Mouse (Mus musculus) cerebellum, postnatal 14 days (tissue): Measurements from ENCODE around the gene Safb2.

Experiments used
- DNase-seq, 2 experiments: peaks; one replicate each; pipeline ENCODE4 v3.0.0; 2021; ENCODE audit warnings: mixed read lengths in 2 of 2

Safb2 gene

GRCm38 (mm10) chr17:56559386-56559785 is 25.0 kb downstream of the Safb2 start:
- DNase-seq, result no peak

DNA sequence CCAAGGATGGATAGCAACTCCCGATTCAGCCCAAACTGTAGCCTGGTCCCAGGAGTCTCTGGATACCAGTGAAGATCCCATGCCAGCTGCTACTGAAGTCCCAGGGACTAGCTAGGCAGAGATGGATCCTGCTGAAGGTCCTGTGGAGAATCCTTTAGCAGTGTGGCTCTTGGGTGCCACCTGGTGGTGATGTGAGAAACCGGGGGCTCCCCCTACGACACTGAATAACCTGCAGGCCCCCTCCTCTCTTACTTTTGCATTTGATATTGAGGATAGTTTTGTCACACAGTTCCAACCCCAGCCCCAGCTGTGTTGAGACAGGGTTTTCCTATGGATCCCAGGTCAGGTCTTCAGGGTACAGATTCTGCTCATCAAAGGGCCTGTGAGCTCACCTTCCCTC is 25.9 kb downstream of the Safb2 start:
- peak; percentile 81 to 83 for DNase-seq

DNA sequence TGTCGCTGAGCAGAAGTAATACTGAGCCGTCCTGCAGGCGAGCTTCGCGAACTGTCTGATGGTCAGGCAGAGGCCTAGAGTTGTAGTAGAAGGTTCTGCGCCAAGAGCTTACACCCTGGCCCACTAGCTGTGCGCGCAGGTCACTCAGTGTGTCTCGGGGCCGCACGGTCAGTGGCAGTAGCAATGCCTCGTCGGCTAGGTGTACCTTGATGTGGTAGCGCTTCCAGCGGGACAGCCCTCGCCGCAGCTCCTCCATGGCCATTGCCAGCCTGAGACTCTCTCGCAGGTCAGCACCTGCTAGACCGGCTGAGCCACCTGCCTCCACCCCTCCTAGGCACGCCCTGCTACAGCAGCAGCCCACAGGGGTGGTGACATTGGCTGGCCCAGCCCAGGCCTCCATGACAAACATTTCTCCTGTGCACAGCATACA is 30.2 kb downstream of the Safb2 start, which contains the start of gene Gm20219:
Gene Gm20219 (minus strand): TSS at position 266 of the 430 bp plus-strand sequence.
- DNase-seq, result no peak

GRCm38 (mm10) chr17:56552781-56553363 is 31.5 kb downstream of the Safb2 start:
- peak; percentile 88 to 90 for DNase-seq

DNA sequence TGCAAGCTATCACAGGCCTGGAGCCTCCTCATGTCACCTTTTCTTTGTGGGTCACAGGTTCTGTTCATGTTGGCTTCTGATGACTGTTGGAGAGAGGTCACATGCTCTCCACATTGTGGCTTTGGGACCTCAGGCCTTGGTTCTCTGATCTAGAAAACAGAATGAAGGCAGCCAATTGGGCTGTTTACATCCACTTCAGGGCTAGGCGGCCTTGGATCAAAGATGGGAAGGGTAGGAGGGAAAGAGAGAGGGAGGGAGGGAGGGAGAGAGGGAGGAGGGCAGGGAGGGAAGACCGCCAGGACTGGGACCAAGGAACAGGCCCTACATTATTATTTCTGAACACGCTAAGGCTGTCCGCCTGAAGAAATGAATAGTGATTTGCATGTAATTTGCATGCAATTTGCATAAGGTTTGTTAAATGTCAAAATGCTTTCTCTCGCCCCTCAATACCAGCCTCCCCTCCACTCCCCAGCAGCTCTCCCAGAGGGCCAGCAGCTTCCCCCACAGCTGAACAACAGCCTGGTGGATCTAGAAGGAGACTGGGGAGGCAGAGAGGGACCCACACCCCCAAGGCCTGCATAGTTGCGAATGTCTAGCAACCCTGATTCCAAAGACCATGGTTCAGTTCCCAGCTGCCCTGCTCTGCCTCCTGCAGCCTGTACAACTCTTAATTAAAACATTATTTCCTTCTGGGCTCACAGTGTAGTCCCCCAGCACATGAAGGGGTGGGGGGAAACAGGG is 32.4 kb downstream of the Safb2 start:
- no peak for DNase-seq

DNA sequence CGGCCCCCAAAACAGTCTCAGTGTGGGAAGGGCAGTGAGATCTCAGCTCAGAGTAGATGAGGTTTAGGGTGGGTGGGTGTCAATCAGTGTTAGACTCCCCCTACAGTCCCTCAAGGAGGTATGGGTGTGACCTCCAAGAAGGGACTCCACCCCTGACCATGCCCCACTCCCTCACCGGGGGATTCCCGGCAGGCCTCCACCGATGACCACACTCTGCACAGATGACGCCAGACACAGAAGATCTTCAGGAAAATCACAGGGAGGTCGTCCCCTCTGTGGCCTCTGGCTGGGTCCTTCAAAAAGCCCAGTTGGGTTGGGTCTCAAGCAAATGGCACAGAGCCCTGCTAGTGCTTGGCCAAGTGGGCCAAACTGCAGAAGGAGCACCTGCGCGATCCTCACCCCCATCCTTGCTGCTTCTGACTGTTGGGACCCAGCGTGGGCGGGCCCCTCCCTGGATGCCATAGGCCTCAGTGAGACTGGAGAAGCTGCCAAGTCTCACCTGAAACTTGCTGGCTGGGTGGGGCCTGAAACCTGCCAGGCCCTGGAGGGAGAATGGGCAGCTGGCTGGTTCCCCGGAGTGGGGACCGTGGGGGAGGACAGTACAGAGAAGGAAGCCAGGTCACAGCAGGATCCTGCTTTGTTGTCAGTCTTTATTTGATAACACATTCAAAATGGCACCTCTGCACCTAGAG is 33.5 kb downstream of the Safb2 start:
- DNase-seq, result peak in 1 of 2 experiments; percentile 33

- DNase-seq, result peak in 1 of 2 experiments; percentile 30
Measured at GRCm38 (mm10) chr17:56548605-56549105, 35.7 kb downstream of the Safb2 start.

GRCm38 (mm10) chr17:56547846-56548604 is 36.4 kb downstream of the Safb2 start:
- peak; percentile 50 to 51 for DNase-seq

DNA sequence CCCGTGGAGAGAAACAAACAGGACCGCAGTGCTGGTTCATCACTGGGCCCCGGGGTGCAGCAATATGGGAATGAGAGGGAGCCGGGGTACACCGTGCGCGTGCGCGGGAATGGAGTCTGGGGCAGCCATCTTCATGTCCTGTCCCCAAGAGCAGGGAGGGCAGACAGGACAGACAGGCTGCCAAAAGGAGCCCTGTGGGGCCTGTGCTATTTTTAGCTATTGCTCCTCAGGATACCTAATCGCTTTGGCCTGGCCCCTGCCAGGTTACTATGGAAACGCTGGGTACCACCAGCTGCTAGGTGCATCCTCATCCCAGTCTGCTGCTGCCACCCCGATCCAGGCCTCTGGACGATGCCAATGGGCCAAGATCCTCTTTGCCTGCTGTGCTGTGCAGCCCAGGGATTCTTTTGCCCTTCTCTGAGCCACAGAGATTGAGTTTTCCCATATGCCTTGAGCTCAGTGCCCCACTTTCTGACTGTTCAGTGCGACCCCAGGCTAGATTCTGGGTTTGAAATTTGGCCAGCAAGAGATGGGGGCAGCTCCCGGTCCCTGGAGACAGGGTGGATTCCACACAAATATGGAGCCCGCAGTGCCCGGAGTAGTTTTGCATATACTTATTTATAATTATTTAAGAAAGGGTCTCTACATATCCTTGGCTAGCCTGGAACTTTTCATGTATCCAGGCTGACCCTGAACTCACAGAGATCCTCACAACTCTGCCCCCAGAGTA is 37.1 kb downstream of the Safb2 start:
- peak; percentile 92 to 95 for DNase-seq

DNA sequence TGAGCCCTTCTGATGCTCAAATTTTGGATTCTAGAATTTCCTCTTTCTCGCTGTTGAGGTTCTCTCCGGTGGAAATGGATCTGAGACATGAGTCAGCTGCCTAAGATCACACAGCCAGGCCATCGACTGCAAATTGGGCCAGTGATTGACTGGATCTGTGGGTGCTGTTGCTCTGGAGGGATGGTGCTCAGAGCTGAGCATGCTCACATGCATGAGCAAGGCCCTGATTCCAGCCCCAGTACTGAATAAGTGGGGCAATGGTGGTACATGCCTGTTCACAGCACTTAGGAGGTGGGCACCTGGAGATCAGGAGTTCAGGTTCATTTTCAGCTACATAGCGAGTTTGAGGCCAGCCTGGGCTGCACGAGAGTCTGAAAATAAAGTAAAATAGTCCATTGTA is 37.8 kb downstream of the Safb2 start:
- peak in 1 of 2 experiments; percentile 31 for DNase-seq

- DNase-seq, result peak in 1 of 2 experiments; percentile 12
Measured at GRCm38 (mm10) chr17:56545945-56546344, 38.4 kb downstream of the Safb2 start.

DNA sequence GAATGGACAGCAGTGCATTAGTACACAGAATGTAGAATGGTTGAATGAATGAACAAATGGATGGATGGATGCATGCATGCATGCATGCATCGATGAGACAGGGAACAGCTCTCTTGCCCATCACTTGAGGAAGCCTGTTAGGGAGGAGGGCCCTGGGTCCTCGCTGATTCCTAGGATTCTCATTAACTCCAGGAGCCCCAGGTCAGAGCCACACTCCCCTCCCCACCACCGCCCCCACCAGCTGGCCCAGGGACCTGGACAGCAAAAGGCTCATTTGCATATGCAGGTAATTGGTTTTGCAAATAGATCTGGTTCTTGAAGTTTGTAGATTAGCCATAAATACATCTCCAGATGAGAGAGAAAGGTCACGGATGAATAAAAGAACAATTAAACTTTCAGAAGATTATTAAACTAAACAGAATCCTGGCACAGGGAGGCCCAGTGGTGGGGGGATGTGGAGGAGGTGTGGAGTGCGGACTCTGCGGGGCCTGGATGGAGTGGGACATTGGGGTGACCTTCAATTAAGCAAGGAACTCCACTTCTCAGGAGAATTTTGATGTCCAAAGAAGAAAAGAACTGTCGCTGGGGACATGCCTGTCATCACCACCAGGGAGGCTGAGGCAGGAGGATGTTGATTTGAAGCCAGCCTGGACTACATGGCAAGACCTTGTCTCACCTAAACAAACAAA is 39.5 kb downstream of the Safb2 start:
- DNase-seq, result peak in 1 of 2 experiments; percentile 6

GRCm38 (mm10) chr17:56543684-56544224 is 40.6 kb downstream of the Safb2 start:
- peak in 1 of 2 experiments; percentile 16 for DNase-seq

DNA sequence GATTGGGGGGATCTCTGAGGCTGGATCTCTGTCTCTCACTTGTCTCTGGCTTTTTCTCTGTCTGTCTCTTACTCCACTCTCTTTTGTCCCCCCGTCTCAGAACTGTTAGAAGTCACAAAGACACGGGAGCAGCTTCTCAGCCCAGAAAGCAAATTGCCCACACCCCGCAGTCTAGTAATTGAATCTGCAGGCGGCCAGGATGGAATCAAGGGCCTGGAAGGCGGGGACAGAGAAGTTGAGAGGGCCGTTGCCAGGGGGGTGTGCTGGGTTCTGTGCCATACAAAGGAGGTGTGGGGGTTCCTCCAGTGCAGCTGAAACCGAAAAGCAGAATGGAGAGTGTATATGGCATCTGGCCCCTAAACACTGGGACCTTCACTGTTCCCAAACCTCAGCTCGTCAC is 41.6 kb downstream of the Safb2 start:
- DNase-seq, result no peak

DNA sequence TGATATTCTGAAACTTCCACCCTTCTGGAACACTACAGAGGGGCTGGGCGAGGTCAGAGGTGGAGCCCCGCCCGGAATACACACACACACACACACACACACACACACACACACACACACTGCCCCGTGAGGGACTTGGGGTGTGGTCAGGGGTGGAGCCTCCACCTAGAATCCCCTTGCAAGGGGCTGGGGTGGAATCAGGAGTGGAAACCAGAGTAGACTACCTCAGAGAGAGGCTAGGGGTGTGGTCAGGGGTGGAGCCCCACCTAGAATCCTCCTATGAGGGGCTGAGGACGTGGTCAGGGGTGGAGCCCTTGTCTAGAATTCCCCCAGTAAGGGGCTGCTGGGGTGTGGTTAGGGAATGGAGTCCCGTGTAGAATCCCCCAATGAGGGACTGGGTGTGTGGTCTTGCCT is 43.8 kb downstream of the Safb2 start:
- no peak for DNase-seq

DNA sequence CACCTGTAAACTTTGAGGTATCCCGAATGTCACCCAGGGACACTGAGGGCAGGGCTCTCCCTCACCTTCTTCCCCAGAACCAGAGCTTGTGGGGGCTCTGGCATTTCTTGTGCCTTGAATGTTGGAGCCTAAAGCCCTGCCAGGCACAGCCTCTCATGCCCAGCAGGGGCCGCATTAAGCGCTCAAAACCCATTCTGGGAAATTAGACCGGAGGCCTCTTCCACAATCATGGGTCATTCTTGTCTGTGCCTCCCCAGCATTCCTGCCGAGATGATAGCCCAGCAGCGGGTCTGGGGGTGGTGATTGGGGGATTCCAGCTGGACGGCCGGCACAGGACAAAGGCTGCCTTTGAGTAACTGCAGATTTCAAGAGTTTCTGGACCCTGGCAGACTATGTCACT is 46.5 kb downstream of the Safb2 start:
- DNase-seq, result peak; percentile 55 to 62

- DNase-seq, result peak in 1 of 2 experiments; percentile 19
Measured at GRCm38 (mm10) chr17:56536874-56537273, 47.5 kb downstream of the Safb2 start.

GRCm38 (mm10) chr17:56536192-56536591 is 48.2 kb downstream of the Safb2 start:
- DNase-seq, result peak; percentile 59 to 61

DNA sequence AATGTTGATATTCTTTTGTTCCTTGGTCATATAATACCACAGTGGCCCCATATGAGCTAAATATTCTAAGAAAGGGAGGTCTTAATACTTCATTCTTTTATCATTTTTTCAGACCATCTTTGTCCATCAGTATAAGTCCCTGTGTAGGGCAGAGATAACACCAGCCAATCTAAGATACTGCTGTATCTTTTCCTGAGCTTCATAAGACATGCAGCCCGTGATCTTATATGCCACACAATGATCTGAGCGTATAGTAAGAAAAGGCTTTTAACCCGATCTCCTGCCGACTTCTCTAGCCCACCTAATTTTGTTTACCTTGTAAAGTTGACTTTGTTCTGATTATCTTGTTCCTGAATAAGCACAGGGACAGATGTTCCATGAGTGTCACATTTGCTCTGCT is 59.4 kb downstream of the Safb2 start:
- DNase-seq, result no peak

GRCm38 (mm10) chr17:56522744-56523143 is 61.6 kb downstream of the Safb2 start:
- DNase-seq, result peak in 1 of 2 experiments; percentile 22
